Mouse (Mus musculus): ENCODE data around the gene Lrrc38.

Lrrc38 gene

DNA sequence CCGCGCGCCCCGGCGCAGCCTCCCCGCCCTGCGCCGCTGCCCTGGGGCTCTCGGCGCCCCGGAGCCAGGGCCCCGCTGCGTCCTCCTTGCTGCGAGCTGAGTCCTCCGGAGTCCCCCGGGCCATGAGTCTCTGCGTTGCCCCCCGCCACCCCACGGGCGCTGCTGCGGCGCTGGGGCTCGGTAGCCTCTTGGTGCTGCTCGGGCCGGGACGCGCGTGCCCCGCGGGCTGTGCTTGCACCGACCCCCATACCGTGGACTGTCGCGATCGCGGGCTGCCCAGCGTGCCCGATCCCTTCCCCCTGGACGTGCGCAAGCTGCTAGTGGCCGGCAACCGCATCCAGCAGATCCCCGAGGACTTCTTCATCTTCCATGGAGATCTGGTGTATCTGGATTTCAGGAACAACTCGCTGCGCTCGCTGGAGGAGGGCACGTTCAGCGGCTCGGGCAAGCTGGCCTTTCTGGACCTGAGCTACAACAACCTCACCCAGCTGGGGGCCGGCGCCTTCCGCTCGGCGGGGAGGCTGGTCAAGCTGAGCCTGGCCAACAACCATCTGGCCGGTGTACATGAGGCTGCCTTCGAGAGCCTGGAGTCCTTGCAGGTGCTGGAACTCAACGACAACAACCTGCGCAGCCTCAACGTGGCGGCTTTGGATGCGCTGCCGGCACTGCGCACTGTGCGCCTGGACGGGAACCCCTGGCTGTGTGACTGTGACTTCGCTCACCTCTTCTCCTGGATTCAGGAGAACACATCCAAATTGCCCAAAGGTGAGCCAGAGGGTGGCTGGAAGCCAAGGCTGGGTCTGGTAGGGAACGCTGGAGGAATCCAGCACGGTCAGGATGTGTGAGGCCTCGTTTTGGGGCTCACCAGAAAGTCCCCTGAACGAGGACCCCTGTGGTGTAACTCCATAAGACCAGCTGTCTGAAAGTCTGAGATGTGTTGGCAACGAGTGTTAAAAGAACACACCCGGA, 774 bp downstream of the Lrrc38 start:
- no peak for DNase-seq (ENCODE audit: low read depth in 1 of 2, low spot score in 2 of 2)

DNA sequence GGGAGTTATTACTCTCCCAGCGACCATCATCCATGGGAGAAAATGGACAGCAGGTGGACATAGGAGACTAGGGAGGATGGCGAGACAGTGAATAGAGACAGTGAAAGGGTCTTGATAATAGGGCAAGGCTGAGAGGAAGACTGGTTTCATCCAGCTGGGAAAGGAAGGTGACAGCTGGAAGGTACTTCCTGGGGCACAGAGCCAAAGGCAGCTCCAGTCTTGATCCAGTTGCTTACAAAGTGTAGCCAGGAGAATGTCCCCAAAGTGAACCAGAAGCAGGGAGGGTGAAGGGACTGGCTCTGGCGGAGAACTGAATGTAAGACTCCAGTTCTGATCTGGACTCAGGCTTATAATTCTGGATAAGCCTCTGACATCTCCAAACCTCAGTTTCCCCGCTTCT, 2.7 kb downstream of the Lrrc38 start:
- DNase-seq (ENCODE audit: low read depth in 1 of 2, low spot score in 2 of 2): no peak

DNA sequence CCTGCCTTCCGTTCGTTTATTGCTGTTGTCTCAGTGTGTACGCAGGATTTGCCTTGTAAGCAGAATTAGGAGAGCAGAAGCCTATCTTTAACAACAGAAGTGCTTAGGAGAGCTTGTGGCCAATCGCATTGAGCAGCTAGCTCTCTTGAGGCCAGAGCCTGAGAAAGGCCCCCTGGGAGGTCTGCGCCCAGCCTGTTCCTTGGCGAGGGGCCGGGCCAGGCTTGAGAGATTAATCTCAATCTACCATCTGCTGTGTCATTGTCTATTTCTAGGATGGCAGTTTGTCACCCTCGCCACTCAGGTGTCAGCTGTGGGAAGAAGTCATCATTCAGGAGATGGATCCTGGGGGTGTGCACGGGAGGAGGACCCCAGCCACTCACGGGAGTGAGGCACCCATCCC, 12.0 kb downstream of the Lrrc38 start:
- no peak for DNase-seq (ENCODE audit: low read depth in 1 of 2, low spot score in 2 of 2)

DNA sequence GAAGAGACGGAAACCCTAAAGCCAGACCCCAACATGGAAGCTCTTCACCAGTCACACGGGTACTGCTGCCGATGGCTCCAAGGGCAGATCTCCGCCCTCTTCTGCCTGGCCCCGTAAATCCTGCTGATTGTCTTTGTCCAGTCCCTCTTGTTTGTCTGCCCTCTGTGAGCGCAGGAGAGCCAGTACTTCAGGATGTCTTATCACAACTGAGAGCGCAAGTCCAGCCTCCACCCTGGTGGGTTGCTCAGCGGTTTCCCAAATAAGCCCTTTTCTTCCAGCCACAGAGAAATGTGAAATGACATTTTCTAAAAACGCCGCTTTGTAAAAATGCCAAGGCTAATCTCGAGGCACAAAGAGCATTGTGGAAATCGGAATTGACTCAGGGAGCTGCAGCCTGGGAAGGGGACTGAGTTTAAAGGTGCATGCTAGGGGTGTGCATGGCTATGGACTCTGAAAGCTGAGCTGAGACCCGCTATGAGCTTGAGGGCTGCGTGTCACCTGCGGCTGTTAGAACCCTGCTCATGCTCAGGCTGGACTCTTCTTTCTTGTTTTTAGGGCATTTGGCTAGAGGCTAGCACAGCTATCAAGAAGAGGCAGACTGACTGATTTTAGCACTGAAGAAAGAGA, 17.0 kb downstream of the Lrrc38 start:
- no peak for DNase-seq (ENCODE audit: low read depth in 1 of 2, low spot score in 2 of 2)

DNA sequence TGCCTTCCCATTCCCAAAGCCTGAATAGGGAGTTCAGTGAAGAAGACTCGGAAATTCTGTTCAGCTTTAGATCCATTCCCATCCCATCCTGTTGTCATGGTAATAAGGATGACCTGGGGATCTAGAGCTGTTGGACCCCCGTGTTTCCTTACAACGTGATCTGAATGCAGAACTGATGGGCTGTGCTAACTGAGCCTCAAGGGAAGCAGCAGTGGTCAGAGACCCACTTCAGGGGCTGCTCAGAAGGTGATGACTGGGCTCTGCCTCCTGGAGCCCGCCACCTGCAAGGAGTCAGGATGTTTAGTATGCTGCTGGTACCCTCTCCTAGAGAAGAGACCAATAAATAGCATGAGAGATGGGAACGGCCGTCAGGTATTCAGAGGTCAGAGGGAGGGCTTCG, 29.9 kb downstream of the Lrrc38 start:
- DNase-seq (ENCODE audit: low read depth in 1 of 2, low spot score in 2 of 2): no peak

DNA sequence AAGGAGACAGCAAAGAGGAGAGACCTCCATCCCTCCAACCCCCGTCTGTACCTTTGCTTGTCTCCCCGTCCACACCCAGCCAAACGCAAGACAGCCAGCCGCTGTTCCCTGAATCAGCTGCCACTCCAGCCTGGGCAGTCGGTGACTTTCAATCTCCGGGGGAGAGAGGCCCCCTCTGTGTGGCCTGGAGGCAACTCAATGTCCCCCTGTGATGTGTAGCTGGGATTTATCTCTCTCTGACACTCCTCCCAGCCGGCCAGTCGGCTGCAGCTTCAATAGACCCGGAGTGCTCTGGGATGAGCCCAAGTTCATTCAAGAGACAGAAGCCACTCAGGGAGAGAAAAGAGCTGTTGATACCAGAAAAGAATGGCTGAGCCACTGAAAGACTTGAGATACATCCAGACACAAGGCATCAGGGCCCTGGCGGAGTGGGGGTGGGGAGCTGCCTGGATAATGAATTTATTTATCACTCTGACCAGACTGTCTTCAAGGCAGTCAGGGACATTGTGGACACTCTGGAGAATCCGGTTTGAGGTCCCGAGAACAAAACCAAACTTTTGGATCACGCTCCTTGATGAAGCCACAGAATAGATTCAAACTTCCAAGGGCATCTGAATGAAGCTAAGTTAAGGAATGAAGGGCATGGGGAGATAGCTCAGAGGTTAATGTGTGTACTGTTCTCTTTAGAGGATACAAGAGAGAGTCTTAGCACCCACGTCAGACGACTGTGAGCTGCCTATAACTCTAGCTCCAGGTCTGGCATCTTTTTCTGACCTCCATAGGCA, 30.6 kb downstream of the Lrrc38 start:
- no peak for DNase-seq (ENCODE audit: low read depth in 1 of 2, low spot score in 2 of 2)

DNA sequence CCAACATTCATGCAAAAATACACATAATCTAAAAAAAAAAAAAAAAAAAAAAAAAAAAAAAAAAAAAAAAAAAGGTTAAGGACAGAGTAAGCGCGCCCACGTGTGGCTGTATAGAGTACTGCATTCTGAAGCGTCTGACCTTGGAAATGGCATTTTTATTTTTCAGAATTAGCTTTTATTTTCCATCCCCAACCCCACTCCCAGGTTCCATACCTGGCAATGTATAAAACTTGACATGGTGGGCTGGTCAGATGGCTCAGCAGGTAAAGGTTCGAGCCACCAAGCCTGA, 31.1 kb downstream of the Lrrc38 start:
- DNase-seq (ENCODE audit: low read depth in 1 of 2, low spot score in 2 of 2): no peak

DNA sequence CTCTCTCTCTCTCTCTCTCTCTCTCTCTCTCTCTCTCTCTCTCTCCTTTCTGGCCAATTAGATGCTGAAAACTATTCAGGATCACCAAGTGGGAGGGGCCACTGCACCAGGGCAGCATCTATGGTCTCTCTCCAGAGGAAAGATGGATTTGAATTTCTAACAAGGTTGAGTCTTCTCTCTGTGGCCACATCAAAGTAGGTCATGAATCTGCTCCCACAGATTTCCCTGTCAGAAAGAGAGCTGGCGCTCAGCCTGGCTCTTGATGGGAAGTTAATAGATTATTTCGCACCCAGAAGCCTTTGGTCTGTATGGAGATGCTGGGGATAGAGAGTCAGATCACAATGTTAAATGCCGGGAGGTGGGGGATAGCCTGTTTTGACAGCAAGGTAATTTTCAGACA, 32.6 kb downstream of the Lrrc38 start:
- no peak for DNase-seq (ENCODE audit: low read depth in 1 of 2, low spot score in 2 of 2)

DNA sequence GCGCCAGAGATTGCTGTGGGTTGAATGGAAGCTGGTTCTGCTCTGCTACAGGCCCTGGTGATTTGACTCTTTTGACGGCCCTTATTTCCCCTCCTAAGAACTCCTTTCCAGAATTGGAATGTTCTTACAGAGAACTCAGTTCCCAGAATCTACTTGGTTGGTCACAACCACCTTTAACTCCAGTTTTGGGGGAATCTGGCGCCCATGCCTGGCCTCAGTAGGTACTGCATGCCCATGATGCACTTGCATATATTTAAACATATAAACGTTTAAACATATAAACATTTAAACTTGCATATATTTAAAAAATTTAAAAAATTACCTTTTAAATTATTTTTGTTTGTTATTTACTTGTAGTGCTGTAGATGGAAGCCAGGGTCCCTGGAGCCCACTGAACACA, 34.1 kb downstream of the Lrrc38 start:
- DNase-seq (ENCODE audit: low read depth in 1 of 2, low spot score in 2 of 2): no peak

DNA sequence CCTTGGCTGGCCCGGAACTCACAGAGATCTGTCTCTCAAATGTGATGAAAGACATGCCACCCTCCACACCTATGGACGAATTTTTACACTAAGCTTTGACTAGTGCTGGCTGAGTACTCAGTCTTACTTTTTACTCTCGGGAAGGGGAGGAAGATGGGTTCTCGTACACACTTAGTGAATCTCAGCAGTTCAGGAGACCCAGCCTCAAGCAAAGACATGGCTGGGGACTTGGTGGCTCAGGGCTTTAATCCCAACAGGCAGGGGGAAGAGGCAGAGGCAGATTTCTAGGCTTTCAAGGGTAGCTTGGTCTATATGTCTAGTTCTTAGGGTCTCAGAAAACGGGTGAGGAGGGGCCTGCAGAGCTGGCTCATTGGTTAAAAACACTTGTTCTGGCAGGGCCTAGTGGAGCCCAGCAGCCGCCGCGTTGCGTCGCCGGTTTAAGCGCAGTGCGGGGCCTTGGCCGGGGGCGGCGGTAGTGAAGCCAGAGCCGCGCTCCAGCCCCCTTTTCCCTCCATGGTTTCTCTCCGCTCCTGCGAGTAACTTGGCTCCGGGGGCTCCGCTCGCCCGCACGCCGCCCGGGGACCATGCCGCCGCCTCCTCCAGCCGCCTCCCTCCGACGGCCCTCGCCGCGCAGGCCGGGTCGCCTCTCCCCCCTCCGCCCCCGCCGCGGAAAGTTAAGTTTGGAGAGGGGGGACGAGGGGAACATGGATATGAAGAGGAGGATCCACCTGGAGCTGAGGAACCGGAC, 39.6 kb downstream of the Lrrc38 start:
- DNase-seq (ENCODE audit: low read depth in 1 of 2, low spot score in 2 of 2): no peak

DNA sequence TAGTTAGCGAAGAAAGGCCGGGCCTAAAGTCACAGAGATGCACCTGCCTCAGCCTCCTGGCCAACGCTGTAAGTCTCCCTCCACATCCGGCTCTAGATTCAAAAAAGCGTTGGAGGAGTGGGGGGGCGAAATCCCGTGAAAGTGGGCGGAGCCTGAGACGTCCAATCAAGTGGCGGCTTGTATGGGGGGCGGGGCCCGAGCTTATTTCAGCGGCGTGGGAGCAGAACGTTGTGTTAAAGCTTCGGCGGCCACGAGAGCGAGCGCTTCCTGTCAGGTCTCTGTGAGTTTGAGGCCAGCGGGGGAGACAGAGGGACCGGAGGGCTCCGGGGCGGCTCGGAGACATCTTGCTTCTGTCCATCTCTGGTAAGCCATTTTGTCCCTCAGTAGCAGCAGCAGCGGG, 44.6 kb downstream of the Lrrc38 start, which contains the start of gene Pramel1:
Gene Pramel1, plus strand, starts transcription at position 248 of the 400 bp plus-strand sequence.
- no peak for DNase-seq (ENCODE audit: low read depth in 1 of 2, low spot score in 2 of 2)

DNA sequence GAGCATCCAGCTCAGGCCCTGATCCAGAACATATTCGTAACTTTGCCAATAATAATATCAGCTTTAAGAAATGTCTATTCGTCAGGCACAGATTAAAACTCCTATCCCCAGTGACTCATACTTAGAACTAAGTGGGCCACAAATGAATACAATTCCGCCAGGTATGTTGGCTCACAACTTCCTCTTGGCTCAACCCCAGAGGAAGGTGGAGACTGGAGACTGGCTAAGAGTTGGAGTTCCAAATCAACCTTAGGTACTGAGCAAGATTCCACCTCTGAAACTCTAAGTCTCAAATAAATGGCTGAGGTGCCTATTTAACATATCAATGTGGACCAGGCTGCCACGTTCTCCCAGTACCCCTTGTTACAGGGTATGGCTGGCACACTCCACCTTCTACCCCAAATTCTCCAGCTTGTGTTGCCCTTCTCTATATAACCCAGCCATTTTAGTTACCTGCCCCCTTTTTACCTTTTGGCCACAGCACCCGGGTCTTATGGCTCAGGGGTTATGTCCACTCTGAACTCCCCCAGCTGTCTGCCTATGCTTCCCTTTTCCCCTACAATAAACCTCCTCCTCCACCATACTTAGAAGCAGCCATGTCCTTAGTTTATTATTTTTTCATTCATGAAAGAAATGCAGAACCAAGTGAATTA, 62.1 kb downstream of the Lrrc38 start:
- no peak for DNase-seq (ENCODE audit: low read depth in 1 of 2, low spot score in 2 of 2)

DNA sequence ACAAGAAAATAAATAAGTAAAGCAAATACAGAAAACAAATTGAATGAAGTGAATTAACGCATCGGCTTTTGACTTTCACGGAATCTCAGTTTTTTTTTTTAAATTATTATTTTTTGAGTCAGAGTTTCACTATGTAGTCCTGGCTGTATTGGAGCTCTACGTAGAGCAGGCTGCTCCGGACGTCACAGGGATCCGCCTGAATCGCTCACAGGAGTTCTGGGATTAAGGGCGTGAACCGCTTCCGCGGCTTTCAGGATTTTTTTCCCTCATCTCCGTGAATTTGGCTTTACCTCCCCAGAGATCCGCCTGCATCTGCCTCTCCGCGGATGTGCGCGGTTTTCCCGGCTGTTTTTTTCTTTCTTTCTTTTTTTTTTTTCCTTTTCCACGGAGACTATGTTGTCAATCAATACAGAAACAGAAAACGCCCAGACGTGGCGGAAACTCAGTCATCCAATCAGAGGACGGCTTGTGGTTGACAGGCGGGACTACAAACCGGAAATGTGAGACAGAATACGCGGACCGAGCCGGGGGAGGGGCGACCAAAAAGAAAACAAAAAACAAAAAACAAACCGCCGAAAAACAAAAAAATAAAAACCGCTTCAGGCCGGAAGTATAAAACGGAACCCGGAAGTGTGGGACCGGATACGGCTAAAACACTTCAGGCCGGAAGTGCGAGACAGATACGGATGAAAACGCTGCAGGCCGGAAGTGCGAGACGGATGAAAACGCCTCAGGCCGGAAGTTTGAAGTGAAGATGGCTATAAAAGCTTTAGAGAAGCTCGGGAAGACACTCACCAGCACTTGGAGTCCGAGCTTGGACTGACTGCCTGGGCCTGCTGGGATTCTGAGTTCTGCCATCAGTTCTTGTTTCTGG, 62.9 kb downstream of the Lrrc38 start, which contains the start of gene Pramef8:
Gene Pramef8, plus strand, starts transcription at position 208 of the 874 bp plus-strand sequence.
- peak; percentile 72 to 84 for DNase-seq (ENCODE audit: low read depth in 1 of 2, low spot score in 2 of 2)

DNA sequence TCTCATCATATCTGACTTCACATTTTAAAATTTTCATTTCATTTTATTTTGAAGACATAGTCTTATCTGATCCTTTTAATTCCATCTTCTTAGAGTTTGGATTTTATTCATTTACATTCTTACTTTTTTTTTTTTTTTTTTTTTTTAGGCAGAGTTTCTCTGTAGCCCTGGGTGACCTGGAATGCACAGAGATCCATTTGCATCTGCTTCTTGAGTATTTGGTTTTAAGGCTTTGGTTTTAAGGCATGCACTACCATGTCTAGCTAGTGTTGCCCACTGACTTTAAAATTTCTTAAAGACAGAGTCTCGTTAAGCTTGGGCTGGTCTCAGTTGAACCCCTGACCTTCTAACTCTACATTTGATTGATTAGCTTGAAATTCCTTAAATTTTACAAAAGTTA, 64.1 kb downstream of the Lrrc38 start:
- DNase-seq (ENCODE audit: low read depth in 1 of 2, low spot score in 2 of 2): no peak

DNA sequence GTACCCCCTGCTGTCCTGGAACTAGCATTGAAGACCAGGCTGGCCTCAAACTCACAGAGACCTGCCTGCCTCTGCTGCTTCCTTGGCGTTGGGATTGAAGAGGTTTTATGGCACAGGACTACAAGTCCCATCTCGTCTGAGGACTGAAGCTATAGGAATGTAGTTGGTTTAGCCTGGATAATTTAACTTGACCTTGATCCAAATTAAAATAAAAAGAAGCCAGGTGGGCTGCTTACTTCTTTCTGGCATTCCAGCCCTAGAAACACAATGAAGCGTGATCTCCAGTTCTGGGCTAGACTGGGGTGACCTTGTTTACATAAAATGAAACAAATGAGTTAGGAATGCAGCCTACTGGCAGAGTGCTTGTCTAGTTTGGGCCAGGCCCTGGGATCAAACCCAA, 64.6 kb downstream of the Lrrc38 start:
- no peak for DNase-seq (ENCODE audit: low read depth in 1 of 2, low spot score in 2 of 2)

Measured in monocyte, adult 2 months (primary cell).